Mouse (Mus musculus) bone marrow, adult 2 months (tissue): ENCODE data around the gene Wdr62. TPM values are rescaled to one million over a fixed set of nuclear protein-coding genes. Genes with fewer than 3 reads are reported as not detected.

Source experiments
- H3K27ac ChIP-seq: fragments of 200-500 bp; 2 replicates; pipeline ENCODE4 v1.5.1; 2012; ENCODE audit warnings: low read depth, mild to moderate bottlenecking, control low read depth, inconsistent platforms, low read length; ENCODE audit not compliant: control insufficient read depth, poor library complexity, insufficient read depth
- H3K4me1 ChIP-seq: fragments of 200-500 bp; 2 replicates; pipeline ENCODE4 v1.6.1; 2011; ENCODE audit warnings: low read length; ENCODE audit not compliant: control insufficient read depth, insufficient read depth
- H3K4me3 ChIP-seq: fragments of 200-500 bp; replicated peaks from 2 replicates; pipeline ENCODE3; 2011; ENCODE audit warnings: mild to moderate bottlenecking, low read depth, low read length, control low read depth; ENCODE audit not compliant: control insufficient read depth
- CTCF ChIP-seq: fragments of 200-500 bp; IDR thresholded peaks from 2 replicates; pipeline ENCODE4 v1.5.1; 2011; ENCODE audit warnings: low read length, control low read depth; ENCODE audit not compliant: control insufficient read depth, insufficient read depth
- POLR2A ChIP-seq: fragments of 200-500 bp; IDR thresholded peaks from 2 replicates; pipeline ENCODE4 v1.6.1; 2011; ENCODE audit warnings: low read depth, mild to moderate bottlenecking, control low read depth, low read length, borderline replicate concordance; ENCODE audit not compliant: control insufficient read depth
- WGBS: fragments of 180-500 bp; shearing (Covaris S2); methylation state at CpG from one replicate; pipeline ENCODE4 v1.1.7; 2018; 5-methylcytosine and 5-hydroxymethylcytosine counted together
- polyA plus RNA-seq: library from polyadenylated mRNA; stranded (reverse); fragments of >200 nt; gene quantifications from 2 replicates; pipeline ENCODE4 v1.2.4, GENCODE M21; 2011; ENCODE audit warnings: low replicate concordance; ENCODE audit not compliant: missing spikeins, insufficient read depth, insufficient read length

The Wdr62 gene
- polyA plus RNA-seq, 1 experiment, result 45.3 TPM

GRCm38 (mm10) chr7:30200200-30200599 lies 80.0 kb downstream of the Wdr62 start:
- no peak for TF ChIP-seq CTCF
- H3K4me3 ChIP-seq, result no peak overlapping the region
- 85% methylated on average over 5 of the region's 5 CpGs for WGBS
- H3K4me1 ChIP-seq, result no peaks in the 10 kb centered on the region; the same call in 1 of the 2 replicates
- no peak overlapping the region for H3K27ac ChIP-seq

- no peak overlapping the region for H3K27ac ChIP-seq
- H3K4me3 ChIP-seq, result no peak overlapping the region
- WGBS, result 81% methylated on average over 18 of the region's 18 CpGs
- no peaks in the 10 kb centered on the region; the same call in 1 of the 2 replicates for H3K4me1 ChIP-seq
- TF ChIP-seq POLR2A (no peak), CTCF (no peak)
Measured at GRCm38 (mm10) chr7:30199498-30200139, 80.6 kb downstream of the Wdr62 start.

GRCm38 (mm10) chr7:30198481-30198971 lies 81.7 kb downstream of the Wdr62 start, which contains the start of gene Capns1:
Gene Capns1 (minus strand): TSS chr7:30198811.
- H3K27ac ChIP-seq, result no peak within 1 kb of the TSS
- TF ChIP-seq POLR2A (no peak), CTCF (peak; percentile 94)
- no peaks in the 10 kb centered on the region; the same call in 1 of the 2 replicates for H3K4me1 ChIP-seq
- WGBS, result 8% methylated on average over 8 of the region's 8 CpGs
- H3K4me3 ChIP-seq, result no peak within 1 kb of the TSS

- 50% methylated on average over 5 of the region's 5 CpGs for WGBS
- TF ChIP-seq POLR2A (no peak), CTCF (no peak)
- H3K27ac ChIP-seq, result no peak overlapping the region
- H3K4me3 ChIP-seq, result no peak overlapping the region
- no peaks in the 10 kb centered on the region; the same call in 1 of the 2 replicates for H3K4me1 ChIP-seq
Measured at GRCm38 (mm10) chr7:30197592-30198129, 82.6 kb downstream of the Wdr62 start.

GRCm38 (mm10) chr7:30196171-30196570 lies 84.0 kb downstream of the Wdr62 start:
- Histone ChIP-seq H3K4me3 (no peak overlapping the region), H3K27ac (no peak overlapping the region), H3K4me1 (no peaks in the 10 kb centered on the region; the same call in 1 of the 2 replicates)
- 31% methylated on average over 6 of the region's 6 CpGs for WGBS
- no peak for TF ChIP-seq CTCF
- no peak for TF ChIP-seq POLR2A

- WGBS, result 71% methylated on average over 6 of the region's 6 CpGs
- no peak for TF ChIP-seq POLR2A
- no peak for TF ChIP-seq CTCF
- H3K4me3 ChIP-seq, result no peak overlapping the region
- no peaks in the 10 kb centered on the region; the same call in 1 of the 2 replicates for H3K4me1 ChIP-seq
- H3K27ac ChIP-seq, result no peak overlapping the region
Measured at GRCm38 (mm10) chr7:30195461-30195860, 84.8 kb downstream of the Wdr62 start.

GRCm38 (mm10) chr7:30194884-30195283 lies 85.3 kb downstream of the Wdr62 start:
- TF ChIP-seq CTCF, result no peak
- TF ChIP-seq POLR2A, result peak; percentile 81; the same call in 1 of the 2 replicates
- H3K4me3 ChIP-seq, result peak overlapping the region; percentile 90
- under 1% methylated on average over 28 of the region's 28 CpGs for WGBS
- no peaks in the 10 kb centered on the region; the same call in 1 of the 2 replicates for H3K4me1 ChIP-seq
- H3K27ac ChIP-seq, result peak overlapping the region; percentile 83

- under 1% methylated on average over 26 of the region's 26 CpGs for WGBS
- Histone ChIP-seq H3K4me1 (no peaks in the 10 kb centered on the region; the same call in 1 of the 2 replicates), H3K4me3 (peak overlapping the region; percentile 90), H3K27ac (peak overlapping the region; percentile 83)
- TF ChIP-seq POLR2A, result no peak
- no peak for TF ChIP-seq CTCF
Measured at GRCm38 (mm10) chr7:30194101-30194831, 86.0 kb downstream of the Wdr62 start.
